Mouse (Mus musculus): ENCODE measurements at regions not wholly inside any gene's neighbourhood (a gene's known extent, or its start where the extent isn't known, plus 50 kb on each side); places are given as distances from the start of the nearest gene placed in this dataset.

DNA sequence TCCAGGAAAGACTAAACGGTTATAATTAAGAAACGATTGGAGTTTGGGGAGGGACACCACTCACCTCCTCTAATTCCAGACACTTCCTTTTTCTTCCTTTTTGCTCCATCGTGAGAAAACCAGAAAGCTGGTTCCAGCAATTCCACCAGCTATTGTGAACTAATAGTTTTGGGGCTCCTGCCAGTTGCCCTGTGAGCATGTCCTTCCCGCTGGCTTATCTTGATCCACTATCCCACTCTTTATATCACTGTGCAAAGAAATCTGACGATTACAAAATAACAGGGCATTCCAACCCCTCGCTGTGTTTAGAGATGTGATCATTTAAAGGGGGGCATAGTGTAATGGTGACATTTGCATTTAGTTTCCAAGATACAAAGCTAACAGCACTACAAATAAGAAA lies 130.5 kb upstream of the Nav3 start:
- Histone ChIP-seq H3K36me3 (no peaks in the 10 kb centered on the region), H3K4me1 (no peaks in the 10 kb centered on the region), H3K4me3 (no peak overlapping the region), H3K27ac (replicated peaks) (no peak overlapping the region), H3K9me3 (no peaks in the 10 kb centered on the region), H3K4me2 (replicated peaks) (no peak overlapping the region), H3K9ac (replicated peaks) (no peak overlapping the region), H3K27me3 (no peaks in the 10 kb centered on the region)
- no peak for ATAC-seq (replicated peaks)
- WGBS, result 70% methylated on average over 6 of the region's 6 CpGs

DNA sequence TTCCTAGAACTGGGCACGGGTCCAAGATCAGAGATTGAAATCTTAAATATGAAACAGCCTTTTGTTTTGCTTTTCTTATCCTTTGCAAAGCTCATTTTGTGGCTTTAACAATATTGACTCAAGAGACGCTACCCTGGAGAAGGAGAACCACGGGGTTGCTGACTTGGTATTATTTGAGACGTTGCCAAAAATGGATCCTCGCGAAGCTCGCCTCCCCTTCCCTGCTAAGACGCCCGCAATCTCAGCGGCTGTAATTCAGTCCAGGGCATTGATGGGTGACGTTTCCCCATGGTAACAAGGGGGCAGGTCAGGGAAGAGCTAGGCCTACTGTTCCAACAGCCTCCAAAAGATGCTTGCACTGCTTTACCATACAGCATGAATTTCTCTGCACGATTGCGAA lies 131.5 kb upstream of the Nav3 start:
- H3K27ac ChIP-seq (replicated peaks), result no peak overlapping the region
- H3K27me3 ChIP-seq, result no peaks in the 10 kb centered on the region
- ATAC-seq (replicated peaks), result no peak
- no peaks in the 10 kb centered on the region for H3K36me3 ChIP-seq
- H3K9me3 ChIP-seq, result no peaks in the 10 kb centered on the region
- H3K4me1 ChIP-seq, result no peaks in the 10 kb centered on the region
- H3K4me3 ChIP-seq, result no peak overlapping the region
- no peak overlapping the region for H3K4me2 ChIP-seq (replicated peaks)
- H3K9ac ChIP-seq (replicated peaks), result no peak overlapping the region
- 72% methylated on average over 13 of the region's 13 CpGs for WGBS

DNA sequence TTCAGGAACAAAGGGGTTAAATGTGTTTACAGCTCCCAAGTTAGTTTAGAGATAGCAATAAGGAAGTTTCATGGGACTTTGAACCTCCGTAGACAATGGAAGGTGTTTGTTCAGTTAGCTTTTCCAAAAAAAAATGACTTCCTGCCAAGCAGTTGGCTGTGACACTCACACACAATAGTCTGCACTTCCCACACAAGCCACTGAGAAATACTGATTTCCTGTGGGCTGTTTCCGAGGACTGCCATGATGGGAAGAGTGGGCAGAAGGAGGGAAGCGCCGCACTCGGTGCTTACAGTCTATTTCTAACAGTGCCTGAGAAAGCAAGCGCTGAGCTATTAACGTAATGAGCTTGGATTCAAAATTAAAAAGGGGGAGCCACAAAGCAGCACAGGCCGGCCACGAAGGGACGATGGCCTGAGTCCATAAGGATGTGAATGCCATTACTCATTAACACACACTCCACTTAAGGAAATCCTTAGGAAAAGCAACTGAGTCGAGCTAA lies 144.4 kb upstream of the Nav3 start:
- Histone ChIP-seq H3K4me2 (replicated peaks) (0 out of 2 replicates have a peak overlapping the region, but pooled peaks have one; percentile 10), H3K4me3 (no peak overlapping the region), H3K27me3 (no peaks in the 10 kb centered on the region), H3K27ac (replicated peaks) (no peak overlapping the region), H3K9me3 (no peaks in the 10 kb centered on the region), H3K4me1 (no peaks in the 10 kb centered on the region), H3K36me3 (no peaks in the 10 kb centered on the region), H3K9ac (replicated peaks) (no peak overlapping the region)
- WGBS, result 57% methylated on average over 11 of the region's 11 CpGs
- 0 out of 2 replicates have a peak, but pooled peaks have one; percentile 32 for ATAC-seq (replicated peaks)

DNA sequence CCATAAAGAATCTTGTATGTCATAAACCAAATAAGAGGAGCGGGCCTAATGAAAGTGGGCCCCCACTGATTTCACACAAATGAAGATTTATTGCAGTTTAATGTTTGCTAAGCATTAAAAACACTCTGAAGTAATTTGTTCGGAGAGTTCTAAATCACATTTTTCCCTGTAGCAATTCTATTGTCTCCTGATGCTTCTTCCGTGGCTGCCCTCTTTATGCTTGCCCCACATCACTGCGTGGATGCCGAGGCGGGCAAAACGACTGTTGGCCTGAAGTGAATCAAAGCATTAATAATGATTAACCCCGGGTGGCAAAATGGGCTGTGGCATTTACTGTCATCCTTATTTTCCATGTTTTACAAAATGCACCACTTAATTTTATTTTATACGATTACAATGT lies 134.9 kb upstream of the E2f7 start:
- H3K27ac ChIP-seq (replicated peaks), result no peak overlapping the region
- no peak for ATAC-seq (replicated peaks)
- no peaks in the 10 kb centered on the region for H3K27me3 ChIP-seq
- H3K4me3 ChIP-seq, result no peak overlapping the region
- H3K9ac ChIP-seq (replicated peaks), result no peak overlapping the region
- no peaks in the 10 kb centered on the region for H3K9me3 ChIP-seq
- no peaks in the 10 kb centered on the region for H3K36me3 ChIP-seq
- H3K4me2 ChIP-seq (replicated peaks), result no peak overlapping the region
- no peaks in the 10 kb centered on the region for H3K4me1 ChIP-seq
- 54% methylated on average over 9 of the region's 9 CpGs for WGBS

DNA sequence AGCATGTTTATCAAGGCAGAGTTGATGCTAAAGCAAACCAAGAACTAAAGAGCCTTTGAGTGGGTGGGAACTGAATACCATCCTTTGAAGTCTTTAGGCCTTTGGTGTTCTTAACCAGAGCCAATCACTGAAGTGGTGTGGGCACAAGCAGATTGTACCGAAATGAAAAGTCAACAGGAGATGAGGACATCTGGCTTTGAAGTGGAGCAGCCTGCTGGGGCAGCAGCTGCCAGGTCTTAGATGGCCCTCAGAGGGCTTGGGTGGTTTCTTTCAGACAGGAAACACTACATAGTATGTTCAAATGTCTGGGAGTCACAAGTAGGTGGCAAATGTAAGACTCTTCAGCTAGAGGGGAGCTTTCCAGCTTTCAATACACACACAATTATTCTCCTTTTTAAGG lies 128.2 kb upstream of the E2f7 start:
- WGBS, result 54% methylated on average over 1 of the region's 1 CpGs
- H3K9me3 ChIP-seq, result no peaks in the 10 kb centered on the region
- no peak for ATAC-seq (replicated peaks)
- H3K4me2 ChIP-seq (replicated peaks), result no peak overlapping the region
- H3K9ac ChIP-seq (replicated peaks), result no peak overlapping the region
- H3K36me3 ChIP-seq, result no peaks in the 10 kb centered on the region
- H3K4me3 ChIP-seq, result no peak overlapping the region
- no peak overlapping the region for H3K27ac ChIP-seq (replicated peaks)
- H3K27me3 ChIP-seq, result no peaks in the 10 kb centered on the region
- H3K4me1 ChIP-seq, result no peaks in the 10 kb centered on the region

DNA sequence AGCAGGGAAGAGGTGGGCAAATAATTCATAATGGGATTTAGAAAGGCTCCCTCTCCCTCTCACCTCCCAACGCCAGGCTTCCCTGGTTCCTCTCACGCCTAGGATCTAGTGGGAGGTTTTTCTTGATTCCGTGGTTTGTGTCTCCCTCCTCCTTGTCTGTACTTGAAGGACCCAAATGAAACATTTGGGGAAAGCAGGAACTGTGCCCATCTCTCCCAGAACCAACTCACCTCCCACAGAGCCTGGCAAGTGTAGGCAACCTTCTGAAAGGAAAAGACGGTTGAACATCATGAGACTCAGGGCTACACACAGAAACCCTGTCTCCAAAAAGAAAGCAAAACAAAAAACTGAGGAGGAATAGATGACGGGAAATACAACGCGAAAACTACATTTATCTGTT lies 126.0 kb upstream of the E2f7 start:
- Histone ChIP-seq H3K9ac (replicated peaks) (no peak overlapping the region), H3K4me2 (replicated peaks) (no peak overlapping the region), H3K27ac (replicated peaks) (no peak overlapping the region), H3K36me3 (no peaks in the 10 kb centered on the region), H3K27me3 (no peaks in the 10 kb centered on the region), H3K4me3 (no peak overlapping the region), H3K9me3 (no peaks in the 10 kb centered on the region), H3K4me1 (no peaks in the 10 kb centered on the region)
- no peak for ATAC-seq (replicated peaks)
- WGBS, result 85% methylated on average over 7 of the region's 7 CpGs

DNA sequence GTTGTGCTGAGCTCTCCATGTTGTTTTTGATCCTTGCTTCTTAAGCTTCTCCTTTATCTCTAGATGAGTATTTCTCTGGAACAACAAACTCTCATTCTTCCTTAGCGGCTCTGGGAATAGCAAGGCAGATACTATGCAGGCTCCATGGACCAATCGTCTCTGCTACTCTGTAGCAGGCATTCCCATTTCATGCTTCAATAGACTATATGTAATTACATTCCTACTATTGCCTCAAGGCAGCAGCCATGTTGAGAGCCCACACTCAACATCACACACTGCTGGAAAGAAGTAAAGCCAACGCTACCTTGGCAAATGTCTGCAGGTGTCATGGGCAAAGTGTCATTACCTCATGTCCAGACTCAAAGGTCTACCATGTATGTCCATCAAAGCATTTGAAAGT lies 119.6 kb upstream of the E2f7 start:
- Histone ChIP-seq H3K36me3 (no peaks in the 10 kb centered on the region), H3K9ac (replicated peaks) (no peak overlapping the region), H3K9me3 (no peaks in the 10 kb centered on the region), H3K4me1 (no peaks in the 10 kb centered on the region), H3K27ac (replicated peaks) (no peak overlapping the region), H3K4me2 (replicated peaks) (no peak overlapping the region), H3K4me3 (no peak overlapping the region), H3K27me3 (no peaks in the 10 kb centered on the region)
- WGBS, result 92% methylated on average over 3 of the region's 3 CpGs
- ATAC-seq (replicated peaks), result no peak

DNA sequence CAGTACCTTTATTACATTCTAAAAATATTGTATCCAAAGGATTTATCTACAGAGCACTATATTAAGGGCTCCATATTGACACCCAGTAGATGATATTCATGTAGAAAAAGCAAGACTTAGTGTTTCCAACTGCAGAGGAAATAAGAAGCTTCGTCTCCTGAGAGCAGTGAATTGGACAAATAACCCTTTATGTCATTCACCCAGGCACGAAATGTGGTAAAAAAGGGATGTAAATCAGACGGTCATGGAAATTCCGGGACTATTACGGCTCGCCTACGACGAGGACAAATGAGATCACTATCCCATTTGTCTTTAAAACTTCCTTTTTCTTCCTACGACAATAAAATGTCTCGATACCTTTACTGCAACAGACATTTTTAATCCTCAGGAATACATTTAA lies 104.8 kb upstream of the E2f7 start:
- Histone ChIP-seq H3K36me3 (no peaks in the 10 kb centered on the region), H3K4me1 (no peaks in the 10 kb centered on the region), H3K4me2 (replicated peaks) (no peak overlapping the region), H3K27me3 (no peaks in the 10 kb centered on the region), H3K9ac (replicated peaks) (no peak overlapping the region), H3K9me3 (no peaks in the 10 kb centered on the region), H3K27ac (replicated peaks) (no peak overlapping the region), H3K4me3 (no peak overlapping the region)
- ATAC-seq (replicated peaks), result no peak
- WGBS, result 25% methylated on average over 10 of the region's 10 CpGs

DNA sequence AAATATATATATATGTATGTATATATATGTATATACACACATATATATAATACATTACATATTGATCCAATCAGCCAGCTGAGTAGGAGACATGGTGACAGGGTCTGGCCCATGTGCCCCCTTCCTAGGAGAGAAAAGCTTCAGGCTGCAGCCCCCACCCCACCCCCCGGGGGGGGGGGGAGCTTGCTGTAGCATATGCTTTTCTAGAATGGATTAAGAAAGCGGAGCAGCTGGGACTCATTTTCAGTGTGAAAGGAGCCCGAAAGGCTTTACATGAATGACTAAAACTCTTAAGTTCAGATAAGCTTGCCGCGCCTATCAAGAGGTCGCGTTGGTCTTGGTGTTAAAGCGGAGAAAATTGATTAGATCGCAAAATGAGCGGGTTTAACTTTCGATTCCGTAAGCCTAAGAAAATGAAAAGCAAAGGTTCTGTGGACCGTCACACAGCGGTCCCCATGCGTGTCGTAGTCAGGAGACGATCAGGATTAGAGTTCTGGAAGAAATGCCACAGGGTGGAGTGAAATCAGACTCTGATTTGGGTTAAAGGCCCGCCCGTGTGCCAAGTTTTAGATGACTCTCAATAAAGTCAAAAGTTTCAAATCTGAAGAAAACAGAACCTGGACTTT lies 103.1 kb upstream of the E2f7 start:
- WGBS, result 92% methylated on average over 19 of the region's 19 CpGs
- H3K4me3 ChIP-seq, result no peak overlapping the region
- no peak for ATAC-seq (replicated peaks)
- H3K36me3 ChIP-seq, result no peaks in the 10 kb centered on the region
- H3K27me3 ChIP-seq, result no peaks in the 10 kb centered on the region
- H3K27ac ChIP-seq (replicated peaks), result no peak overlapping the region
- peaks cover 4% of the 10 kb centered on the region; the same call in 1 of the 2 replicates for H3K4me1 ChIP-seq
- no peaks in the 10 kb centered on the region for H3K9me3 ChIP-seq
- no peak overlapping the region for H3K9ac ChIP-seq (replicated peaks)
- no peak overlapping the region for H3K4me2 ChIP-seq (replicated peaks)

DNA sequence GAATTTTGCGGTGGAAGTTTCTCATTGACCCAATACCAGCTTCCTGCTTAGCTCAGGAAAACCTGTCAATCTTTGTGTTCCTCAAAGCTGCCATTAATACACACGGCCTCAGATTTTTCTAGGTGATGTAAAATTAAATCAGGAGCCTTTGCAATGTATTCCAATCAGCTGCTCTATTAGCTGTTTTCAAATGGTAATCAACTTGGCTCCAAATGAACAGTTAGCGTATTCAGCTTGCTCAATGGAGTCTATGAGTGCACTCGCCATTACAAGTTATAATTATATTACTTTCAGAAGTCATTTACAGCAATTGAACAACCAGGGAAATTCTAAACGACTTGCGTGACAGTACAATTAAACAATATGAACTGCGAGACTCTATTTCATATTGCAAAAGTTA lies 97.6 kb upstream of the E2f7 start:
- H3K4me2 ChIP-seq (replicated peaks), result 0 out of 2 replicates have a peak overlapping the region, but pooled peaks have one; percentile 11
- peak; percentile 77 for ATAC-seq (replicated peaks)
- 19% methylated on average over 7 of the region's 7 CpGs for WGBS

DNA sequence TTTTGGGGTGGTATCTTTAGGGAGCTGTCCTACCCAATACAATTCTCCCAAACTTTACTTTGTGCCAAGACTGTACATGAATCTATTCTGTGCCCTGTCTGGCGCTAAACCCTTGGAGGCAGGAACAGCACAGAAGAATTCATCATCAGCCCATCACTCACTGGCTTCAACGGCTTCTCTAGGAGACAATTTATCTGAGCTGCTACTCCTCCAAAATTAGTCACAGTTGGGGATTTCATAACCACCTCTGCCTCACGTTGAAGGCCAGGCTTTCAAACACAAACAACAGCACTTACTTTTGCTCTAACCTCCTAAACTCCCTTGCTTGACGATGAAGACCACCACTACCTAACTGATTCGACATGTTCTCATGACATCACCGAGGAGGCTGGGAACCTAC lies 95.1 kb upstream of the E2f7 start:
- Histone ChIP-seq H3K36me3 (no peaks in the 10 kb centered on the region), H3K27me3 (no peaks in the 10 kb centered on the region), H3K9ac (replicated peaks) (no peak overlapping the region), H3K4me1 (peaks cover 19% of the 10 kb centered on the region), H3K27ac (replicated peaks) (no peak overlapping the region), H3K9me3 (no peaks in the 10 kb centered on the region), H3K4me3 (no peak overlapping the region), H3K4me2 (replicated peaks) (no peak overlapping the region)
- no peak for ATAC-seq (replicated peaks)
- WGBS, result 71% methylated on average over 6 of the region's 6 CpGs

More for the DNA sequence above, 97.6 kb upstream of the E2f7 start:
- no peak overlapping the region for H3K9ac ChIP-seq (replicated peaks)
- peaks cover 19% of the 10 kb centered on the region for H3K4me1 ChIP-seq
- H3K36me3 ChIP-seq, result no peaks in the 10 kb centered on the region
- H3K4me3 ChIP-seq, result no peak overlapping the region
- H3K27me3 ChIP-seq, result no peaks in the 10 kb centered on the region
- H3K27ac ChIP-seq (replicated peaks), result no peak overlapping the region
- H3K9me3 ChIP-seq, result no peaks in the 10 kb centered on the region

DNA sequence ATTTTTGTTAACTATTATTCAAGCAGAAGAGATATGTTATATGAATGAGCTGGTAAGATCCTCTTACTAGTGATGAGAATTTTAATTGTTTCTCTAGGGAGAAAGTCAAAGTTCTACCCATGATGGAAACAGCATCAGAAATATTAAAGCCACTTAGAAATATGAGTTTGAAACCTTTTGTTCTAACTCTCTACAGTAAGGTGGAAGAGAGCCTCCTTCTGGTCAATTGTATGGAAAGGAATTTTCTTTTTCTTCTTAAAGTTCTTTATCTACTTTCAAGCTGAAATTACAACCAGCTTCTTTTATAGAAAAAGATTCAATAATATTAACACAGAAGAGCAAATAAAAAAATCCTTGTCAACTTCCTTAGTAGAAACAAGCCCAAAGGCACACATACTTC lies 94.4 kb upstream of the E2f7 start:
- Histone ChIP-seq H3K4me3 (no peak overlapping the region), H3K4me1 (peaks cover 19% of the 10 kb centered on the region), H3K9me3 (no peaks in the 10 kb centered on the region), H3K27me3 (no peaks in the 10 kb centered on the region), H3K4me2 (replicated peaks) (no peak overlapping the region), H3K9ac (replicated peaks) (no peak overlapping the region), H3K36me3 (no peaks in the 10 kb centered on the region), H3K27ac (replicated peaks) (no peak overlapping the region)
- ATAC-seq (replicated peaks), result no peak

DNA sequence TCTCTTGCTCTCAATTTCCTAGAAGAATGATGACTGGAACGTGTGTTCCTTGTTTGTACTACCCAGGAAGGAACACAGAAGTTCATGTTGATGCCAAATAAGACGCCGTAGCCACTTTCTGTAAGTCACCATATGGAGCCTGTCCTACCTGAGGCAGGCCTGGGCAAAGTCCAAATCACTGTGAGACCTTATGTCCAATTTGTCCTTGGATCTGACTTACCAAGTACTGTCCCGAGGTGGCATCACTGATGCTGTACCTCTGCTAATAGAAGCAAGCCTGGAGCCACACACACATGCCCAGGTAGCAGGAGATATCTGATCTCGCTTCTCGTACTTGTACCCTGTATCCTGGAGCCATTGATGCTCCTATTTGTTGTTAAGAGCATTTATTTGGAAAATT lies 91.2 kb upstream of the E2f7 start:
- no peak overlapping the region for H3K4me3 ChIP-seq
- no peak for ATAC-seq (replicated peaks)
- H3K27ac ChIP-seq (replicated peaks), result no peak overlapping the region
- H3K9ac ChIP-seq (replicated peaks), result no peak overlapping the region
- no peaks in the 10 kb centered on the region for H3K9me3 ChIP-seq
- WGBS, result 79% methylated on average over 6 of the region's 6 CpGs
- no peak overlapping the region for H3K4me2 ChIP-seq (replicated peaks)
- no peaks in the 10 kb centered on the region for H3K36me3 ChIP-seq
- H3K27me3 ChIP-seq, result no peaks in the 10 kb centered on the region
- peaks cover 9% of the 10 kb centered on the region for H3K4me1 ChIP-seq

Data from forebrain, embryonic 15.5 days (tissue).